Mouse (Mus musculus) forebrain, embryonic 10.5 days (tissue): Measurements from ENCODE around the gene Ror1. TPM values are rescaled to one million over a fixed set of nuclear protein-coding genes. Genes with fewer than 3 reads are reported as not detected.
A peak's percentile ranks its signal among the peaks of the same experiment; 100 is the strongest.

ENCODE experiments used
- DNase-seq: peaks from one replicate; pipeline ENCODE4 v3.0.0-alpha.2; 2017; ENCODE audit warnings: low spot score; ENCODE audit errors: extremely low spot score
- H3K27ac ChIP-seq: fragments of 300-500 bp; sonication (generic); 2 replicates; pipeline ENCODE4 v1.5.1; 2016; ENCODE audit warnings: mild to moderate bottlenecking
- H3K27me3 ChIP-seq: fragments of 300-500 bp; sonication (generic); 2 replicates; pipeline ENCODE4 v1.6.1; 2016; ENCODE audit warnings: mild to moderate bottlenecking; ENCODE audit not compliant: poor library complexity, severe bottlenecking
- H3K36me3 ChIP-seq: fragments of 300-500 bp; sonication (generic); replicated peaks from 2 replicates; pipeline ENCODE4 v1.6.1; 2016; ENCODE audit warnings: mild to moderate bottlenecking, moderate library complexity
- H3K4me1 ChIP-seq: fragments of 300-500 bp; sonication (generic); 2 replicates; pipeline ENCODE4 v1.6.1; 2016
- H3K4me3 ChIP-seq: fragments of 300-500 bp; sonication (generic); 2 replicates; pipeline ENCODE4 v1.5.1; 2016; ENCODE audit warnings: mild to moderate bottlenecking, moderate library complexity
- H3K9me3 ChIP-seq: fragments of 300-500 bp; sonication (generic); 2 replicates; pipeline ENCODE4 v1.6.1; 2016; ENCODE audit warnings: mild to moderate bottlenecking, moderate library complexity
- whole genome bisulfite sequencing: fragments of 180-500 bp; shearing (Covaris S2); methylation state at CpG from one replicate; pipeline ENCODE4 v1.1.7; 2016; 5-methylcytosine and 5-hydroxymethylcytosine counted together
- polyA plus RNA-seq: library from polyadenylated mRNA; unstranded; fragments of >200 nt; fragmentation: Nextera tagmentation; extraction: Ambion mirVana; gene quantifications from 2 replicates; pipeline ENCODE4 v1.2.1, GENCODE M21; 2016

Ror1 gene
- polyA plus RNA-seq = 7.0 and 7.1 TPM in 2 replicates

DNA sequence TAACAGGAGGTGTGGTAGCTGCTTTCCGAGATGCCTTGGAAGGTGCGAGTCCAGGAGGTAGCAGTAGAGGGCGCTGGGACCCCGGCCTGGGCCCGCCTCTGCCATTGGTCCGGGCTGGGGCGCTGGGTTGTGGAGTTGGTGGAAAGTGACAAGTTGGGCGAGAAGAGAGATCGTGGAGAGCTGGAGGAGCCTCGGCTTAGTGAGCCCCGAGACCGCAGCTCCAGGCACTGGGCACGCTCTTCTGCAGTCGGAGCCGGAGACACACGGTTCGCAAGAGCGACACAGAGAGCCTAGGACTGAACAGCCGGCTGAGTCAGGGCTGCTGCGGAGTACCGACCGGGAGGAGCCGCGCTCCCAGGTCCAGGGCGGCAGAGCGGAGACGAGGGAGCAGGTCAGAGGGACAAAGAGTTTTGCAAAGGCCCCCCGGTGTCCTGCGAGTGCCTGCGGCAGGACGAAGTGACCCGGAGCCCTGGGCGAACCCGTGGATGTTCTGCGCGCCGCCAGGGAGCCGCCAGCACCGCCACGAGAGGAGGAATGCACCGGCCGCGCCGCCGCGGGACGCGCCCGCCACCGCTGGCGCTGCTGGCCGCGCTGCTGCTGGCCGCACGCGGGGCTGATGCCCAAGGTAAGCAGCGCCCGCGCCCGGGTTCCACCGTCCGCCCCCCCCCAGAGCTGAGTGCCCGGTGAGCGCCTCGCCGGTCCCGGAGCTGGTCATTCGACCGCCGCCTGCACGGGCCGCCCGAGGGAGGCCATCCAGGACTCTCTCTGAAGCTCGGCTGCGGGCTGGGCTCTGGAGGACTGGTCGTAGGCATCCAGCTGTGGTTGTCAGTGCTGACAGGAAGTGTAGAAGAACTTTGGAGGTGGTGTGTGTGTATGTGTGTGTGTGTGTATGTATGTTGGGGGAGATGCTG is at the start of gene Ror1:
TSS of gene Ror1 (plus strand) at position 107 of the 911 bp plus-strand sequence.
- Histone ChIP-seq H3K27ac (peak within 1 kb of the TSS; percentile 88), H3K36me3 (no peaks in the 10 kb centered on the region), H3K27me3 (peaks cover 48% of the 10 kb centered on the region), H3K9me3 (no peaks in the 10 kb centered on the region), H3K4me3 (peak within 1 kb of the TSS; percentile 76), H3K4me1 (peaks cover 38% of the 10 kb centered on the region)
- DNase-seq = peak; percentile 91
- under 1% methylated on average over 76 of the region's 76 CpGs for WGBS

DNA sequence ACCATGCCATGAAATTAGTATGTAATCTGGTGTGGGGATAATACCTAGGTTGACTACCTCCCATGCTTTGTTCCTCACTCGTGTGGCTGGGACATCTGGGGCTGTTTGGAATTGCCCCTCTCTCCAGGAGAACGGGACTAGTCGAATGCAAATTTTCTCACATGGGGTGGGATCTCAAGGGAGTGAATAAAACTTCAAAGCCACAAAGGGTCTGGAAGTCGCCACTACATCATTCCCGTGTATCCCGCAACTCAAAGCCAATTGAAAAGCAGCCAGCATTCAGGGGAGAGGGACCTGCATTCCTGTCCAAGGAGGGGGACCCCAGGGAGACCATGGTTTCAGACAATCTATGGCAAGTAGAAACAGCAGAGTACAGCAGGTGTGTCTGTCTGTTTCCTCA is 48.5 kb upstream of the Ror1 start:
- Histone ChIP-seq H3K4me1 (peaks cover 4% of the 10 kb centered on the region; the same call in 1 of the 2 replicates), H3K27ac (no peak overlapping the region), H3K4me3 (no peak overlapping the region), H3K9me3 (no peaks in the 10 kb centered on the region), H3K36me3 (no peaks in the 10 kb centered on the region), H3K27me3 (no peaks in the 10 kb centered on the region)
- DNase-seq = no peak
- 60% methylated on average over 6 of the region's 6 CpGs for WGBS

DNA sequence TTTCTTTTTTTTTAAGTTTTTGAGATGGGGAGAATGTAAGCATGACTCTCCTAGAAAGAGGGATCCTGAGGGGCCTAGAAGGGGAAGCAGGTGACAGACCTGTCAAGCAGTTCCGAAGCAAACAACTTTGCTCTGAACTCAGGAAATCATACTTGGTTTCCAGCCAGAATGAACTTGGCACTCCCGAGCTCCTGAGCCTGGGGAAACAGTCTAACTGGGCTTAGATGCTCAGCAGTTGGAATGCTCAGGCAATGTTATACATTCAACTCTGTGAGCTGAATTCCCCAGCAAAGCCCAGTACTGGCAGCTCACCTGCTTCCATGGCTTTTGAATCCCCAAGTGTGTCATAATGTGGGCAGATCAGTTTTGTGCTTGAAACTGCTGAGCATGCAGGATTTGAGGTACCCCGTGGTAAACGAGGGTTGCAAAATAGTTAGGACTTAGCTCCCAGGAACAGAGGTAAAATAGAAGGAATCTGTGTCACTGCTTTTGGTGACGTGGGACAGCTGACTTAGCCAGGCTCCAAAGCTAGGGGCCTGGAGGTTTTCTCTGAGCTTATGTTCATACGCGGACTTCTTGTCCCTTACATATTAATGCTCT is 47.1 kb upstream of the Ror1 start:
- Histone ChIP-seq H3K27me3 (no peaks in the 10 kb centered on the region), H3K4me1 (peaks cover 6% of the 10 kb centered on the region; the same call in 1 of the 2 replicates), H3K9me3 (no peaks in the 10 kb centered on the region), H3K27ac (no peak overlapping the region), H3K4me3 (no peak overlapping the region), H3K36me3 (no peaks in the 10 kb centered on the region)
- WGBS = 87% methylated on average over 7 of the region's 7 CpGs
- no peak for DNase-seq

DNA sequence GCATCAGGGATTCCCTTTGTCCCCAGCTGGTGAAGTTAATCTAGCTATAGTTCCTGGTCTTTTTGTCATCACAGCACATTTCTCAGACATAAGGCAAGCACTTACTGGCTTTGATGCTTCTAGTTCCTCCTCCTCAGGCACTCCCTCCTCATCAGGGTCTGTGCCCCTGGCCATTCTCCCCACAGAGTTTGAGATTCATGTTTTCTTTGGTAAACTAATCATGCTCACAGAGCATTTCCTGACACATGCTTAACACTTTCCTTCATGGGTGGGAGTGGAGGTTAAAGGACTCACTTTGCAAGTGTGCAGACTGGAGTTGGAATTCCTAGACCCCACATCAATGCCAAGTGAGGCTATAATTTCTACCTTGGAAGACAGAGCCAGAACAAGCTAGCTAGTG is 43.8 kb upstream of the Ror1 start:
- Histone ChIP-seq H3K9me3 (no peaks in the 10 kb centered on the region), H3K36me3 (no peaks in the 10 kb centered on the region), H3K4me3 (no peak overlapping the region), H3K27ac (no peak overlapping the region), H3K27me3 (no peaks in the 10 kb centered on the region), H3K4me1 (peaks cover 18% of the 10 kb centered on the region)
- no peak for DNase-seq

DNA sequence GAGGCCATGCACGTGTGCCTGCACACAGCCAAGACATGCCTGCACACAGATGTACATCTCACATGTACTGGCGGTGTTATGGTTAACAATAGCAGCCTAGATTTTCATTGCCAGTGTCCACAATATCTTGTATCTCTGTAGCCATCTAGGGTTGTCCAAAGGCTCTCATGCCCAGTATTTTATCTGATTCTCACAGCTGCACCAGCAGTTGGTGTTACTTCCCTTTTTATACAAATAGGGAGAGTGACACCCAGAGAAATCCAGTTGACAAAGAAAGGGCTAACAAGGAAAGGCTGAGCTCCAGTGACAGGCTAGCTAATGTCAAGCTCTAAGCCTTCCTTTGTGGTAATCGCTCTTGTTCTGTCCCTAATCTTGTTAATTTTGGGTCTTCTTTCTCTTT is 43.3 kb upstream of the Ror1 start:
- Histone ChIP-seq H3K9me3 (no peaks in the 10 kb centered on the region), H3K4me3 (no peak overlapping the region), H3K27ac (no peak overlapping the region), H3K36me3 (no peaks in the 10 kb centered on the region), H3K27me3 (no peaks in the 10 kb centered on the region), H3K4me1 (peaks cover 18% of the 10 kb centered on the region)
- no peak for DNase-seq
- WGBS = 57% methylated on average over 3 of the region's 3 CpGs

DNA sequence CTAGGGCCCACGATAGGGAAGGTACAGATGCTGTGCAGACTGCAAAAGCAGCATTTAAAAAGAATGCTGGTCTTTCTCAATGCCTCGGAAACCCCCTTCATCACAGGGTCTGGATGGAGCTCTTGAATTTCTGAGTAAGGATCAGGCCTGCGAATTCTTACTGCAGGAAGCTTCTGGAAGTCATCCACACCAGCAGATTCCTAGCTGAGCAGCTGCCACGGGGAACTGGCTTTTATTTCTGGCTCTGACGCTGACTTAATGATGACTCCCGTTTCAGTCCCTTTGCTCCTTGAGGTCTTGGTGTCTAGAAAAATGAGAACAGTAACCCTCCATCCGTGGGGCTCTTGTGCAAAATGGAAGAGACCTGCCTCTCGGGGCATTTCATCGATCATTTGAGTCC is 39.5 kb upstream of the Ror1 start:
- WGBS = 68% methylated on average over 9 of the region's 9 CpGs
- DNase-seq = no peak

DNA sequence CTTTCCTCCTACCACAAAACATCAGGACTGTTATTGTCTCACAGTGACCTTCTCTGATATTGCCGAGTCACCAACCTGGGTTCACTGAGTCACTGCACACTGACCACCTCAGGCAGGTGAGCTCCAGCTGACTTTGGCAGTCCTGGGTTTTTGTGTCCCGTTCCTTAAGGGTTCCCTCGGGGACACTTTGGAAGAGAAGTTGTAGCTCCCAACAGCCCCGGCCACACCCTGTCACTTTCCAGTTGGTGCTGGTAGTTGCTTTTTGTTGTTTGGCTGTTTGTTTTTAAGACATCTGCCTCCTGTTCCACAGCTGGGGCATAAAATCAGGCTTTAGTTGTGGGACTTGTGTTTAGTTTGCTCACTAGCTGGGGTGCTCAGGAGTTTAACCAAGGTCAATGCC is 39.1 kb upstream of the Ror1 start:
- Histone ChIP-seq H3K27ac (no peak overlapping the region), H3K9me3 (no peaks in the 10 kb centered on the region), H3K27me3 (no peaks in the 10 kb centered on the region), H3K4me3 (no peak overlapping the region), H3K36me3 (no peaks in the 10 kb centered on the region), H3K4me1 (peaks cover 27% of the 10 kb centered on the region)
- WGBS = 79% methylated on average over 4 of the region's 4 CpGs
- peak; percentile 13 for DNase-seq

More for the DNA sequence above, 39.5 kb upstream of the Ror1 start:
- Histone ChIP-seq H3K27ac (no peak overlapping the region), H3K36me3 (no peaks in the 10 kb centered on the region), H3K4me3 (no peak overlapping the region), H3K27me3 (no peaks in the 10 kb centered on the region), H3K4me1 (peaks cover 23% of the 10 kb centered on the region), H3K9me3 (no peaks in the 10 kb centered on the region)

DNA sequence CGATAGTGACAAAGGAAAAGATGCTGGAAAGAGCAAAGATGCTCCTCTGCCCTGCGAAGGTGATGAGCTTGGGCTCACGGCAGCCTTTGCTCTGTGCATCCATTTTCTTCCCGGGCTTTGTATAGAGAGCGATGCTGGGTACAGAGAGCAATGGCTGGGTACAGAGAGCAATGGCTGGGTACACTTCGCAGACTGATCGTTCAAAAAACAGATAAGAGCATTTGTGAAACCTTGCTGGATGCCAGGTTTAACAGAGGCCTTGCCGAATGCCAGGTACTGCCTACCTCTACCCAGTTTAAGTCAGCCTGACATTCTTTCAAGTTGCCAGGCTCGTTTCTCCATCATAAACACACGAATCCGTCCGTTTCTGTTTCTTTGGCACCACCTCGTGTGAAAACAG is 38.2 kb upstream of the Ror1 start:
- H3K27ac ChIP-seq = no peak overlapping the region
- H3K4me1 ChIP-seq = peaks cover 21% of the 10 kb centered on the region
- DNase-seq = peak; percentile 8
- no peak overlapping the region for H3K4me3 ChIP-seq
- WGBS = 91% methylated on average over 13 of the region's 13 CpGs
- H3K27me3 ChIP-seq = no peaks in the 10 kb centered on the region
- H3K36me3 ChIP-seq = no peaks in the 10 kb centered on the region
- no peaks in the 10 kb centered on the region for H3K9me3 ChIP-seq

DNA sequence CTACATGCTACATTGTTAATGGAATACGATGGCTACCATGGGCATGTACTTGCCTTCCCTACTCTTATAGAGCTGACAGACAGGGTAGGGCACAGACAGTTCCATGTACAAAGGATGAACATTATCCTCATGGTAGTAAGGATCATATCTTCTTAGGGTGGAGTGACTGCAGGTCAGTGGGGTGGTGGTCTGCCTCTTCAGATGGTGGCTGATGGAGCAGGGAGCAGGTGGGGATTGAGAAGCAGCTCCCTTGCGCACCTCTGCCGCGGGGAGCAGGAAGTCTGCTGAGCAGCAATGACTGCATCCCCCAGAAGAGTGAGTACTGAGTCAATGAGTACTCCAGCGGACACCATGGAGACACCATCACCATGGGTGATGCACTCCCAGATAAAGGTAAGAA is 37.0 kb upstream of the Ror1 start:
- Histone ChIP-seq H3K4me1 (peaks cover 21% of the 10 kb centered on the region), H3K27me3 (no peaks in the 10 kb centered on the region), H3K36me3 (no peaks in the 10 kb centered on the region), H3K9me3 (no peaks in the 10 kb centered on the region), H3K27ac (no peak overlapping the region), H3K4me3 (no peak overlapping the region)
- WGBS = 97% methylated on average over 5 of the region's 5 CpGs
- DNase-seq = no peak

DNA sequence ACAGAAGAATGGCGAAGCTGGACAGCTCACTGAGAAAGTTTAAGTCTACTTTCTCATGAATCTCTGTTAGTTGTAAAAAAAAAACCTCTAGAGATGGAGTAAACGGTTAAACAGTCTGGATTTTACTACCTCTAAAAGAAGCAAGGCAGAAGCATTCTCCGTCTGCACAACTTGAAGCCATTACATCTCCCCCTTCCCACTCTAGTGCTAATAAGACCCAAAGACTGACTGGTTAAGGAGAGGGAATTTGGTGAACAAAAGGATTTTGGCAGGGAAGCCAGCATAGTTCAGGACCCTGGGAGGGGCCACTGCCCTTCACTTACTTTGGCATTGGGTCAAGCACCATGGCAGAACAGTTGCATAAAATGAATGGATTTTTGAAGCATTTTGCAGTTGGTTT is 35.8 kb upstream of the Ror1 start:
- WGBS = 65% methylated on average over 3 of the region's 3 CpGs
- H3K36me3 ChIP-seq = no peaks in the 10 kb centered on the region
- no peak overlapping the region for H3K27ac ChIP-seq
- no peaks in the 10 kb centered on the region for H3K27me3 ChIP-seq
- no peak overlapping the region for H3K4me3 ChIP-seq
- no peaks in the 10 kb centered on the region for H3K9me3 ChIP-seq
- peak; percentile 12 for DNase-seq
- peaks cover 21% of the 10 kb centered on the region for H3K4me1 ChIP-seq

DNA sequence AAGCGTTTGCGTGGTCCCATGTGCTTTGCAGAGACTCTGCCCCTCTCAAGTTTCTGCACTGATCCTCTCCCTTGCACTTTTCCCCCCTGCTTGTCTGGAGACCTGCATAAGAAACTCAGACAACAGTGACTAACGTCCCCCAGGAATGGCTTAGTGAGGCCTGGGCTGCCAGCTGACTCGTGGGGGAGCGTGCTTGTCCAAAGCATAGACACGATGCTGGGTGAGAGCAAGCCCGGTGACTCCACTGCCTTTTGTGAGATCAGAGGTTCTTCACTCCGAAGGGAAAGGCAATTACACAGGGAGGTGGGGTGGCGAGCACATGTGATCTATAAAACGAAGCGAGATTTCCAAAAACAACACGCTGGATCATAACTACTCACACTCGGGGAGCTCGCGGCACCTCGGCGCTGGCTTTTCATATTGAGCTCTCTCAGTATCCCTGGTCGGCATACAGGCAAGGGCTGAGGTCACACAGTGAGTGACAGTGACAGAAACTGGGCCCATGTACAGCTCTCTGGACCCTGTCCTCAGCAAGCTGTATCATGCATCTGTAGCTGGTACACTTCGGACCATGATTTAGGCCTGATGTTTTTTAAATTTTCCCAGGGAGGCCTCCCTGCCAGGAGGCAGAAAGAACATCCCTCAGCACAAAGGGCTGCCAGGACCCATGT is 34.1 kb upstream of the Ror1 start:
- H3K27ac ChIP-seq = no peak overlapping the region
- no peaks in the 10 kb centered on the region for H3K27me3 ChIP-seq
- DNase-seq = peak; percentile 13
- no peaks in the 10 kb centered on the region for H3K9me3 ChIP-seq
- WGBS = 80% methylated on average over 19 of the region's 19 CpGs
- H3K4me3 ChIP-seq = no peak overlapping the region
- peaks cover 17% of the 10 kb centered on the region for H3K4me1 ChIP-seq
- H3K36me3 ChIP-seq = no peaks in the 10 kb centered on the region

DNA sequence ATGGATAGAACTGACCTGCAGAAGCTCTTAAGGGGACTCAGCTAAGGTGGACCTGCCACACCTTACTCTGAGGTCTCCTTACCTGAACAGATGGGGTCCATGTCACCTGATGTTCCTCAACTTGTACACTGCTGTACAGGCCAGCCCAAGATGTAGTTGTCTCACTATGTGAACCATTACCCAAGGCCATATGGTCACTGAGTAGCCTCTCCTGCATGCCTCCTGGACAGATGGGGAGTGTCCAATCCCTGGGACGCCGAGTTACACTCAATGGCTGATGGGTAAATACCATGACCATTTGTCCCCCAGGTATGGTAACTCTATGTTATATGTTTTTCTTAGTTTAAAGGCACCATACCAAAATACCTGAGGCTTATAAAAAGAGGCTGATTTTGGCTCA is 29.9 kb upstream of the Ror1 start:
- no peak overlapping the region for H3K4me3 ChIP-seq
- peaks cover 20% of the 10 kb centered on the region for H3K4me1 ChIP-seq
- WGBS = 93% methylated on average over 2 of the region's 2 CpGs
- H3K27ac ChIP-seq = no peak overlapping the region
- H3K36me3 ChIP-seq = no peaks in the 10 kb centered on the region
- H3K9me3 ChIP-seq = no peaks in the 10 kb centered on the region
- no peak for DNase-seq
- H3K27me3 ChIP-seq = no peaks in the 10 kb centered on the region

DNA sequence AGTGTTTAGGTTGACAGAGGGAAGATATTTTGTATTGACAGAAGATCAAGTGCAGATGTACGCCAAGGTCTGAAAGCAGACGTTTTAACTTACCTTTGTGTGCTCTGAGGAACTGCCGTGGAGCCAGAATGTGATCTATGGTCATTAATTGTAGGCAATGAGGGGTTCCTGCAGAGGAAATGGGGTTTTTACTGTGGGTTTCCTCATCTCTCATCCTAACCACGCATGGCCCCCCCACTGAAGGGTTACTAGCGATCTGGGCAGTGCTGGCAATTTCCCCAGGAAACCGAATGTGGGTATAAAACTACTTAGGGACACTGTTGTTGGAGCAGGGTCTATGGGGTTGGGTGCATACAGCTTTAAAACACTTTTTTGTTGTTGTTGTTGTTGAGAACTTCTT is 25.5 kb upstream of the Ror1 start:
- Histone ChIP-seq H3K4me3 (no peak overlapping the region), H3K36me3 (no peaks in the 10 kb centered on the region), H3K9me3 (no peaks in the 10 kb centered on the region), H3K27me3 (no peaks in the 10 kb centered on the region), H3K4me1 (peaks cover 15% of the 10 kb centered on the region), H3K27ac (no peak overlapping the region)
- DNase-seq = no peak
- 83% methylated on average over 6 of the region's 6 CpGs for WGBS
